In the genomic region with DNA sequence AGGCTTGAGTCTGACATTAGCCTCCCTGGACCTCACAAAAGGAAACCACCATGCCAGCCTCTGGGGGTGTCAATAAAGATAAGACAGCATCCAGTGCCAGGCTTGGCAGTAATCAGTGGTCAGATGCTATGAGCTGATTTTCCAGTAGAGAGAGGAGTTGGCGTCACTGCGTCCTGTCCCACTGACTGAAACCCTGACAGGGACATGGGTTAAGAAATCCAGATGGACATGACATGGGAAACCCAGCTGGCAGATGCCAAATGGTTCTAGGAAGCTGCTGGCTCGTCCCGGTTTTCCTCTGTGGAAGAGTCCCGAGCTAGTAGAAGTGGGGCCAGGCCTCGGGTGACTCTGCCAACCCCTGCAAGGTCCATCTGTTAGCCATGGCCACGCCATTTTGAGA, we compare ENCODE assay signal across 34 mouse cellular contexts. TPM values are rescaled to one million over a fixed set of nuclear protein-coding genes. Genes with fewer than 3 reads are reported as not detected.
DNase-seq lines count a peak whose midpoint lies in the region; ATAC-seq lines count a peak whose summit lies in the region.
"Had no signal": no experiment of that assay in that cellular context is flagged by ENCODE, and none has a peak within 500 bp of the region (broad histone marks: within the 10 kb centered on the region; RNA-seq: fewer than 3 reads in every experiment).

No protein-coding gene starts in this region.

- peak; percentile 81 to 85 for DNase-seq in cerebellum, postnatal 10 days
- DNase-seq in cerebellum, adult 11-12 months = no peak
- peak; percentile 55 for DNase-seq in left cerebral cortex, postnatal 4 days
- no peak for DNase-seq in left cerebral cortex, postnatal 10 days (ENCODE audit: extremely low spot score in 1 of 2, low spot score in 2 of 2)
- no peak for DNase-seq in natural killer cell, adult 2 months (ENCODE audit: low spot score in 2 of 2)
- DNase-seq in frontal cortex, adult 2 months (ENCODE audit: extremely low spot score in 1 of 2, low spot score in 1 of 2) = no peak
- DNase-seq: adrenal gland, adult 2 months; adrenal gland, postnatal 14 days; B cell, adult 2 months; cerebellum, adult 11 months; cerebellum, adult 9-10 months; cerebellum, postnatal 36 days; gastrocnemius, postnatal 10 days; gastrocnemius, postnatal 36 days; heart, postnatal 36 days; kidney, adult 18-20 months had no signal

- intact Hi-C loops in left cerebral cortex, postnatal 4 days (cut with DNase I) = no loop called here
- intact Hi-C loops in left cerebral cortex, postnatal 10 days (cut with DNase I) = no loop called here

- ATAC-seq in common myeloid progenitor, adult 5-6 weeks (replicated peaks; ENCODE audit: low read depth, poor library complexity, severe bottlenecking) = 0 out of 2 replicates have a peak, but pooled peaks have one; percentile 22
- peak; percentile 46 for ATAC-seq in megakaryocyte-erythroid progenitor cell, adult 5-6 weeks (replicated peaks; ENCODE audit: low FRiP score, low TSS enrichment, poor library complexity, severe bottlenecking)
- ATAC-seq: forebrain, embryonic 15.5 days; hindbrain, embryonic 16.5 days; intestine, embryonic 15.5 days; Patski had no signal

RNA-seq across cellular contexts. Expression of gene Il13, which starts 0.9 kb away (rescaled TPM):
- total RNA-seq in left cerebral cortex, postnatal 4 days (2021) = not detected
- total RNA-seq in left cerebral cortex, postnatal 10 days (2021) = not detected
- total RNA-seq in common myeloid progenitor, adult 5-6 weeks (2017) = 2.1 TPM in 1 of 2 replicates, not detected in the other
- total RNA-seq in megakaryocyte-erythroid progenitor cell, adult 5-6 weeks (2014; fragmentation: Nextera tagmentation) = not detected in 2 replicates
- not detected in 2 replicates for total RNA-seq in megakaryocyte-erythroid progenitor cell, adult 5-6 weeks (2017)
- not detected in 2 replicates for polyA plus RNA-seq in frontal cortex, adult 2 months (2012; rRNA removed)
- total RNA-seq: adrenal gland, adult 2 months; adrenal gland, postnatal 14 days; adrenal gland, postnatal 4 days; gastrocnemius, adult 18-20 months; gastrocnemius, postnatal 10 days; gastrocnemius, postnatal 36 days; granulocyte monocyte progenitor cell, adult 5-6 weeks; heart, adult 8-10 months; heart, postnatal 36 days had no signal
- polyA plus RNA-seq: adrenal gland, adult 2 months; embryonic facial prominence, embryonic 13.5 days; erythroblast, embryonic 14.5 days; forebrain, embryonic 12.5 days; forebrain, embryonic 15.5 days; heart, embryonic 11.5 days; heart, embryonic 14.5 days; heart, postnatal 0 days; hindbrain, embryonic 10.5 days; hindbrain, embryonic 13.5 days; hindbrain, embryonic 16.5 days; intestine, embryonic 15.5 days; Patski had no signal

RNA-seq across cellular contexts. Expression of gene Il4, which starts 15.2 kb away (rescaled TPM):
- not detected for total RNA-seq in left cerebral cortex, postnatal 4 days (2021)
- total RNA-seq in left cerebral cortex, postnatal 10 days (2021) = not detected
- total RNA-seq in common myeloid progenitor, adult 5-6 weeks (2017) = 0.73 TPM in 1 of 2 replicates, not detected in the other
- total RNA-seq in megakaryocyte-erythroid progenitor cell, adult 5-6 weeks (2014; fragmentation: Nextera tagmentation) = not detected in 2 replicates
- 3.5 and 5.0 TPM in 2 replicates for total RNA-seq in megakaryocyte-erythroid progenitor cell, adult 5-6 weeks (2017)
- not detected in 2 replicates for polyA plus RNA-seq in frontal cortex, adult 2 months (2012; rRNA removed)
- total RNA-seq: adrenal gland, adult 2 months; adrenal gland, postnatal 14 days; adrenal gland, postnatal 4 days; gastrocnemius, adult 18-20 months; gastrocnemius, postnatal 10 days; gastrocnemius, postnatal 36 days; heart, adult 8-10 months; heart, postnatal 36 days had no signal
- polyA plus RNA-seq: adrenal gland, adult 2 months; erythroblast, embryonic 14.5 days; heart, postnatal 0 days had no signal

Comparison
In these comparisons a context has a peak if more than half of its experiments do, and no peak if none do; other contexts are left out.
1. DNase-seq: peak in cerebellum, postnatal 10 days (2 of 2) and left cerebral cortex, postnatal 4 days (single experiment); none in cerebellum, adult 11-12 months (single experiment), left cerebral cortex, postnatal 10 days (0 of 2), natural killer cell, adult 2 months (0 of 2) and frontal cortex, adult 2 months (0 of 2).